Mouse (Mus musculus): ENCODE results near the gene Zdhhc4. TPM values are rescaled to one million over a fixed set of nuclear protein-coding genes. Genes with fewer than 3 reads are reported as not detected.
A peak's percentile ranks its signal among the peaks of the same experiment; 100 is the strongest.

Gene Zdhhc4
- total RNA-seq, 1 experiment, result 27.7 TPM

DNA sequence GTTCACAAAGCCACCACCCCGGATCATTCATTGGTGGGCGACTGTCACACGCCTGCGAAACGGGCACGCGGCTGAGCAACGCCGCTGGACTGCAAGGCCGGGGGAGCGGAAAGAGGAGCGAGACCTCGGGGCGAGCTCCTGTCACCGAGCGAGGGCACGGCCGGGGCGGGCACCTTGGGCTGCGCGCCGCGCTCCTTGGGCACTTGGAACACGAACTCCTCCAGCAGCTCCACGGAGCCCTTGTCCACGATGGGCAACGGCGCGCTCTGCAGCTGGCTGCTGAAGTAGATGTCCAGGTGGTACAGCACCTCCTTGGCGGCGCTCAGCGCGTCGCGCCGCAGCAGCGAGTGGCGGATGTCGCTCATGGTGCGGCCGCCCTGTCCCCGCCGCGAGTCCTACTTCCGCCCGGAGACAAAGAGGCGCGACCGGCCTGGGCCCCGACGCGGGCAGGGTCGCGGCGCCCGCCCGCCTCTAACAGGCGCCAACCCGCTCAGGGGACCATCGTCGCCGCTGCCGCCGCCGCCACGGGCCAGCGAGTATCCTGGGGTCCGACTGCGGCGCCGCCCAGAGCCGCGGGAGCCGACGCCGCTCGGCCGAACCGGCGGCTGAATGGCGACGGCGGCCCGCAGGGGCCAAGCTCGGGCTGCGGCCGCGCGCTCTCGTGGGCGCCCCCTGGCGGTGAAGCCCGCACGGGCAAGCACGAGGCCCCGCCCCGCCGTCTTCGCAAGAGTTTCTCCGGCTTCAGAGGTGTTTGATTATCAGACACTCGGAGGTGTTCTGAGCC lies 14.1 kb downstream of the Zdhhc4 start, which contains the start of gene E130309D02Rik:
Gene E130309D02Rik (minus strand): TSS at position 631 of the 784 bp plus-strand sequence.
- DNase-seq (ENCODE audit: low read depth, low spot score), result no peak
- no peak within 1 kb of the TSS; the same call in 1 of the 2 replicates for H3K27ac ChIP-seq (ENCODE audit: insufficient read depth, low read depth, low read length, poor library complexity, severe bottlenecking)
- peak within 1 kb of the TSS; percentile 95 for H3K9ac ChIP-seq (ENCODE audit: insufficient read depth, low read depth, low read length, poor library complexity, severe bottlenecking)
- H3K36me3 ChIP-seq (ENCODE audit: control insufficient read depth, insufficient read depth, low read length, poor library complexity, severe bottlenecking), result peaks cover 29% of the 10 kb centered on the region
- no peaks in the 10 kb centered on the region for H3K9me3 ChIP-seq (ENCODE audit: control insufficient read depth, insufficient read depth, low read depth, low read length)
- H3K4me3 ChIP-seq (ENCODE audit: insufficient read depth in 1 of 2, low read depth in 1 of 2, low read length in 2 of 2, poor library complexity in 1 of 2, severe bottlenecking in 1 of 2), result peak within 1 kb of the TSS; percentile 87 to 94
- TF ChIP-seq HCFC1 (IDR thresholded peaks at IDR 0.05; ENCODE audit: borderline replicate concordance, insufficient read depth, low read length) (peak; percentile 66; the same call in 1 of the 2 replicates), ZNF384 (IDR thresholded peaks at IDR 0.05; ENCODE audit: low read depth, low read length) (no peak)
- in situ Hi-C loops (cut with MboI; ENCODE audit: low sequenced_read_pairs in 2 of 2, unreplicated experiment in 2 of 2), result no loop called here
- peaks cover 0 to 8% of the 10 kb centered on the region in 2 experiments; a peak in 2 of 4 replicates for H3K4me1 ChIP-seq (ENCODE audit: control insufficient read depth in 2 of 2, insufficient read depth in 2 of 2, low read length in 2 of 2, poor library complexity in 1 of 2)

DNA sequence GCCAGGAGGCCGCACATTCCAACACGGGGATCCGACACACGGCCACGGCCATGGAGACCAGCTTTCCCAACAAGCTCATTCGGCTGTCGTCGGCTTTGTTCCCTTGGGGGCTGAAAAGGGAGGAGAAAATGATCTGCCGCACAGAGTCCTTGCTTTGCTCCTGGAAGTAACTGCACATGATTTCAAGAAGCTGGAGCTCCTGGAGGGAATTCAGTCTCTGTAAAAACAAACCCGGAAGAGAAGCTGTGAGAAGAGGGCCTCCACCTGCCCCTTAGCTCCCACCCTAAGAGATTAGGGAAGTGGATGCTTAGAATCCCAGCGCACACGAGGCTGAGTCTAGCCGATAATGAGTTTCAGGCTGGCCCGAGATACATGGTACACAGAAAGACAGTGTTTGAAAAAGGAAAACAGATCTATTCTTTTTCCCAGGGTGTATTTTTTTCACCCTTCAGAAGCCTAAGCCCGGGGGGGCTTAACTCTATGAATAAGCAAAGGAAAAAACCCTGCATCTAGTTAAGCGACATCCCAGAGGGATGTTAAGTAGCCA lies 14.8 kb downstream of the Zdhhc4 start:
- Histone ChIP-seq H3K9ac (ENCODE audit: insufficient read depth, low read depth, low read length, poor library complexity, severe bottlenecking) (peak overlapping the region; percentile 95), H3K4me1 (ENCODE audit: control insufficient read depth in 2 of 2, insufficient read depth in 2 of 2, low read length in 2 of 2, poor library complexity in 1 of 2) (peaks cover 0 to 8% of the 10 kb centered on the region in 2 experiments; a peak in 2 of 4 replicates), H3K27ac (ENCODE audit: insufficient read depth, low read depth, low read length, poor library complexity, severe bottlenecking) (no peak overlapping the region), H3K9me3 (ENCODE audit: control insufficient read depth, insufficient read depth, low read depth, low read length) (no peaks in the 10 kb centered on the region), H3K36me3 (ENCODE audit: control insufficient read depth, insufficient read depth, low read length, poor library complexity, severe bottlenecking) (peaks cover 36% of the 10 kb centered on the region), H3K4me3 (ENCODE audit: insufficient read depth in 1 of 2, low read depth in 1 of 2, low read length in 2 of 2, poor library complexity in 1 of 2, severe bottlenecking in 1 of 2) (peak overlapping the region; percentile 87 to 94)
- TF ChIP-seq MAFK (IDR thresholded peaks at IDR 0.05; ENCODE audit: insufficient read depth, low read depth, low read length) (no peak), HCFC1 (IDR thresholded peaks at IDR 0.05; ENCODE audit: borderline replicate concordance, insufficient read depth, low read length) (no peak), CHD2 (IDR thresholded peaks at IDR 0.05; ENCODE audit: low read depth, low read length) (no peak), ZNF384 (IDR thresholded peaks at IDR 0.05; ENCODE audit: low read depth, low read length) (no peak), ZC3H11A (IDR thresholded peaks at IDR 0.05; ENCODE audit: borderline replicate concordance, low read depth, low read length) (no peak)
- in situ Hi-C loops (cut with MboI; ENCODE audit: low sequenced_read_pairs in 2 of 2, unreplicated experiment in 2 of 2), result no loop called here
- DNase-seq (ENCODE audit: low read depth, low spot score), result no peak

GRCm38 (mm10) chr5:143311886-143312285 lies 17.2 kb downstream of the Zdhhc4 start:
- in situ Hi-C loops (cut with MboI; ENCODE audit: low sequenced_read_pairs in 2 of 2, unreplicated experiment in 2 of 2), result no loop called here
- Histone ChIP-seq H3K4me3 (ENCODE audit: insufficient read depth in 1 of 2, low read depth in 1 of 2, low read length in 2 of 2, poor library complexity in 1 of 2, severe bottlenecking in 1 of 2) (no peak overlapping the region), H3K9me3 (ENCODE audit: control insufficient read depth, insufficient read depth, low read depth, low read length) (no peaks in the 10 kb centered on the region), H3K9ac (ENCODE audit: insufficient read depth, low read depth, low read length, poor library complexity, severe bottlenecking) (no peak overlapping the region), H3K4me1 (ENCODE audit: control insufficient read depth in 2 of 2, insufficient read depth in 2 of 2, low read length in 2 of 2, poor library complexity in 1 of 2) (peaks cover 0 to 8% of the 10 kb centered on the region in 2 experiments; a peak in 2 of 4 replicates), H3K36me3 (ENCODE audit: control insufficient read depth, insufficient read depth, low read length, poor library complexity, severe bottlenecking) (peaks cover 40% of the 10 kb centered on the region), H3K27ac (ENCODE audit: insufficient read depth, low read depth, low read length, poor library complexity, severe bottlenecking) (no peak overlapping the region)
- no peak for TF ChIP-seq CHD2 (IDR thresholded peaks at IDR 0.05; ENCODE audit: low read depth, low read length)
- no peak for TF ChIP-seq ZNF384 (IDR thresholded peaks at IDR 0.05; ENCODE audit: low read depth, low read length)
- TF ChIP-seq ZC3H11A (IDR thresholded peaks at IDR 0.05; ENCODE audit: borderline replicate concordance, low read depth, low read length), result no peak
- no peak for TF ChIP-seq MAFK (IDR thresholded peaks at IDR 0.05; ENCODE audit: insufficient read depth, low read depth, low read length)
- no peak for TF ChIP-seq HCFC1 (IDR thresholded peaks at IDR 0.05; ENCODE audit: borderline replicate concordance, insufficient read depth, low read length)
- peak; percentile 95 for DNase-seq (ENCODE audit: low read depth, low spot score)

DNA sequence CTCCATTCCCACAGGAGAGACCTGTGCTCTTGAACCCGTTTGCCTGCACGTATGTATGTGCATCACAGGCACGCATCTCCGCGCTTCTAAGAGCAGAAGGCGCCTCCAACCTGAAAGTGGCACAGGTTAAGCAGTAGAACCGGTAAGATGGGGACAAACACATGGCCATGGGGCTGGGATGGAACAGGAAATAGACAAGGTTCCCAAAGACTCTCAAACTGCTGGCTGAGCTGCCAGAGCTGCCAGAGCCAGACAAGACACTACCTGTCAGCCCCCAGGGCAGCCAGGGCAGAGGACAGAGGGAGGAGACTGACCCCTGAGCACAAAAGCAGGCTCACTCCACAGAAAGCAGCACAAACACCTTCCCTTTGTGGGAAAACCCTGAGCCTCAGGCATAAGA lies 19.1 kb downstream of the Zdhhc4 start:
- Histone ChIP-seq H3K9ac (ENCODE audit: insufficient read depth, low read depth, low read length, poor library complexity, severe bottlenecking) (no peak overlapping the region), H3K27ac (ENCODE audit: insufficient read depth, low read depth, low read length, poor library complexity, severe bottlenecking) (no peak overlapping the region), H3K9me3 (ENCODE audit: control insufficient read depth, insufficient read depth, low read depth, low read length) (no peaks in the 10 kb centered on the region), H3K4me3 (ENCODE audit: insufficient read depth in 1 of 2, low read depth in 1 of 2, low read length in 2 of 2, poor library complexity in 1 of 2, severe bottlenecking in 1 of 2) (no peak overlapping the region), H3K36me3 (ENCODE audit: control insufficient read depth, insufficient read depth, low read length, poor library complexity, severe bottlenecking) (peaks cover 56% of the 10 kb centered on the region), H3K4me1 (ENCODE audit: control insufficient read depth in 2 of 2, insufficient read depth in 2 of 2, low read length in 2 of 2, poor library complexity in 1 of 2) (peaks cover 0 to 8% of the 10 kb centered on the region in 2 experiments; a peak in 2 of 4 replicates)
- no peak for DNase-seq (ENCODE audit: low read depth, low spot score)
- in situ Hi-C loops (cut with MboI; ENCODE audit: low sequenced_read_pairs in 2 of 2, unreplicated experiment in 2 of 2), result no loop called here
- no peak for TF ChIP-seq CHD2 (IDR thresholded peaks at IDR 0.05; ENCODE audit: low read depth, low read length)
- no peak for TF ChIP-seq ZC3H11A (IDR thresholded peaks at IDR 0.05; ENCODE audit: borderline replicate concordance, low read depth, low read length)
- no peak for TF ChIP-seq ZNF384 (IDR thresholded peaks at IDR 0.05; ENCODE audit: low read depth, low read length)
- no peak for TF ChIP-seq HCFC1 (IDR thresholded peaks at IDR 0.05; ENCODE audit: borderline replicate concordance, insufficient read depth, low read length)
- no peak for TF ChIP-seq MAFK (IDR thresholded peaks at IDR 0.05; ENCODE audit: insufficient read depth, low read depth, low read length)
